Mouse (Mus musculus) G1E (cell line): Measurements from ENCODE around the gene Sgsm3. TPM values are rescaled to one million over a fixed set of nuclear protein-coding genes. Genes with fewer than 3 reads are reported as not detected.

Experiments used
- ATAC-seq: 2 replicates; pipeline ENCODE4 v1.8.0; 2016; ENCODE audit warnings: mild to moderate bottlenecking; ENCODE audit not compliant: insufficient number of reproducible peaks, poor library complexity, low FRiP score, severe bottlenecking; ENCODE audit errors: extremely low read depth
- DNase-seq: peaks from one replicate; pipeline ENCODE4 v3.0.0; 2012; ENCODE audit warnings: low spot score
- H3K27me3 ChIP-seq: 2 replicates; pipeline ENCODE4 v1.6.1; 2012; ENCODE audit warnings: mild to moderate bottlenecking, low read length, inconsistent platforms; ENCODE audit not compliant: insufficient read depth
- H3K36me3 ChIP-seq: replicated peaks from 2 replicates; pipeline ENCODE3; 2012; ENCODE audit warnings: mild to moderate bottlenecking, inconsistent platforms
- H3K4me1 ChIP-seq: 2 replicates; pipeline ENCODE4 v1.6.1; 2012; ENCODE audit warnings: low read depth, low read length, inconsistent platforms, mixed read lengths; ENCODE audit not compliant: insufficient read depth
- H3K4me3 ChIP-seq: 2 replicates; pipeline ENCODE4 v1.5.1; 2012; ENCODE audit warnings: low read depth, mild to moderate bottlenecking, inconsistent platforms, low read length, moderate library complexity, mixed read lengths
- H3K9me3 ChIP-seq: replicated peaks from 2 replicates; pipeline ENCODE4 v1.6.1; 2012; ENCODE audit warnings: inconsistent platforms
- CTCF ChIP-seq: IDR thresholded peaks from 2 replicates; pipeline ENCODE4 v1.5.1; 2012; ENCODE audit warnings: low read depth, low read length, inconsistent platforms, mixed read lengths
- GATA1 ChIP-seq: IDR thresholded peaks from 2 replicates; pipeline ENCODE4 v1.6.1; 2012; ENCODE audit warnings: borderline replicate concordance, low read length, inconsistent platforms, mixed read lengths
- GATA2 ChIP-seq: IDR thresholded peaks from 2 replicates; pipeline ENCODE4 v1.6.1; 2012; ENCODE audit warnings: low read depth, low read length, inconsistent platforms, borderline replicate concordance
- POLR2AphosphoS5 ChIP-seq: IDR thresholded peaks from 2 replicates; pipeline ENCODE4 v1.6.1; 2012; ENCODE audit warnings: low read depth, low read length, inconsistent platforms; ENCODE audit not compliant: insufficient replicate concordance
- TAL1 ChIP-seq: conservative IDR thresholded peaks from 2 replicates; pipeline ENCODE4 v1.6.1; 2012; ENCODE audit warnings: low read depth, low read length, inconsistent platforms, mixed read lengths
- polyA plus RNA-seq: library from polyadenylated mRNA; stranded (reverse); fragments of >175 nt; gene quantifications from 2 replicates; pipeline ENCODE4 v1.2.3, GENCODE M21; 2012
- total RNA-seq, 2 experiments: library from RNA; stranded (forward) in 1 of 2; stranded (reverse) in 1 of 2; fragments of 200-1000 nt in 1 of 2; fragments of >200 nt in 1 of 2; fragmentation: Nextera tagmentation in 1 of 2; gene quantifications; 2 replicates each; pipeline ENCODE4 v1.2.3; 2014 to 2017

Sgsm3 gene
- total and polyA plus RNA-seq, 3 experiments, result 8.4 to 28.4 (median 17.9) TPM

DNA sequence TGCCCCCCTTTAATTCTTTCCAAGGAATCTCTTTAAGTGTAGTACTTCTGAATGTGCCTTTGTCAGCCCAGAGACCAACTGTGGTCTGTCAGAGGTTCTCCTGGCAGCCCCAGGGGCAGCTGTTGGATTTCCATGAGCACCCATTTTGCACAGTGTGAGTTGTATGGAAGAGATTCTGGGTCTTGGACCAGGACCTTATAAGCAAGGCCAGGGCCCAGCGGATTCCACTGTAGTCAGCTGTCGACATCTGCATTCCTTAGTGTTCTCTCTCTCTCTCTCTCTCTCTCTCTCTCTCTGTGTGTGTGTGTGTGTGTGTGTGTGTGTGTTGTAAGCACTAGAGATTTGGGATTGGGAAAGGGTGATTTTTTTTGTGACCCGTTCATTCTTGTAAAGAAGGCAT is 40.9 kb upstream of the Sgsm3 start:
- Histone ChIP-seq H3K36me3 (peaks cover 68% of the 10 kb centered on the region), H3K4me3 (no peak overlapping the region), H3K9me3 (no peaks in the 10 kb centered on the region), H3K27me3 (no peaks in the 10 kb centered on the region), H3K4me1 (peaks cover 32% of the 10 kb centered on the region)
- DNase-seq (no peak), ATAC-seq (no peak)
- TF ChIP-seq TAL1, result no peak
- no peak for TF ChIP-seq GATA1
- TF ChIP-seq GATA2, result no peak
- TF ChIP-seq POLR2AphosphoS5, result no peak

DNA sequence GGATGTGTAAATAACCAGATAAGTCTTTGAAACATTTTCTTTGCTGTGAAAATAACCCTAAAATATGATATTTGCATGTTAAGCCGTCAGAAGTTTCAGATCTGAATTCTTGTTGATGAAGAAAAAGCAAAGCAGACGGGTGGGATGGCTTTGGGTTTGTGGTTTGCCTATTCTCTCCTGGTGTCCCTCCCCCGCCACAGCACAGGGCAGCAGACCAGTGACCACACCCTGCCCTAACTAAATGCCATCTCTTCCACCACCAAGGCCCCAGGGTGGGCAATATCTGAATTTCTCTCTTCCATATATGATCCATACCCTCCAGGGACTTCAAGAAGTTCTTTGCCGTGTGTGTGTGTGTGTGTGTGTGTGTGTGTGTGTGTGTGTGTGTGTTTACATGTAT is 39.0 kb upstream of the Sgsm3 start:
- TF ChIP-seq GATA2 (no peak), POLR2AphosphoS5 (no peak), CTCF (no peak)
- H3K9me3 ChIP-seq, result no peaks in the 10 kb centered on the region
- no peak overlapping the region for H3K4me3 ChIP-seq
- no peak for DNase-seq
- H3K4me1 ChIP-seq, result peaks cover 27% of the 10 kb centered on the region
- no peaks in the 10 kb centered on the region for H3K27me3 ChIP-seq
- H3K36me3 ChIP-seq, result peaks cover 67% of the 10 kb centered on the region
- no peak for ATAC-seq

DNA sequence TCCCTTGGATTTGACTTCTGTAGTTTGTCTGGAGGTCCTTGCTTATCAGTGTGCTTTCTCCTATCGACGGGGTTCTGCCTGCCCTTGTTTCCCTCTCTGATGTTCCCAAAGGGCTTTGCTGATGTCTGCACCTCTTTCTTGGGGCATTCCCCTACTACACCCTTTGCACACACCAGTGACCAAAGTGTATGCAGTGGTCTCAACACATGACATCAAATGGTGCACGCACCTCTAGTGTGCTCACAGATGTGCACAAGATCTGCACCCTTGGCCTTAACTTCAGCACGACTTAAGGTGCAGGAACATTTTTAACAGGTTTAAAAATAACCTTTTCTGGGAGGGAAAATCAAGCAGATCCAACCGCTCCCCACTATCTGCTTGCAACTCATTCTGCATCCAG is 38.2 kb upstream of the Sgsm3 start:
- Histone ChIP-seq H3K36me3 (peaks cover 63% of the 10 kb centered on the region), H3K4me3 (no peak overlapping the region), H3K9me3 (no peaks in the 10 kb centered on the region), H3K27me3 (no peaks in the 10 kb centered on the region), H3K4me1 (peaks cover 22% of the 10 kb centered on the region)
- ATAC-seq (no peak), DNase-seq (no peak)
- TF ChIP-seq TAL1 (no peak), POLR2AphosphoS5 (no peak), GATA1 (no peak), CTCF (no peak), GATA2 (no peak)

DNA sequence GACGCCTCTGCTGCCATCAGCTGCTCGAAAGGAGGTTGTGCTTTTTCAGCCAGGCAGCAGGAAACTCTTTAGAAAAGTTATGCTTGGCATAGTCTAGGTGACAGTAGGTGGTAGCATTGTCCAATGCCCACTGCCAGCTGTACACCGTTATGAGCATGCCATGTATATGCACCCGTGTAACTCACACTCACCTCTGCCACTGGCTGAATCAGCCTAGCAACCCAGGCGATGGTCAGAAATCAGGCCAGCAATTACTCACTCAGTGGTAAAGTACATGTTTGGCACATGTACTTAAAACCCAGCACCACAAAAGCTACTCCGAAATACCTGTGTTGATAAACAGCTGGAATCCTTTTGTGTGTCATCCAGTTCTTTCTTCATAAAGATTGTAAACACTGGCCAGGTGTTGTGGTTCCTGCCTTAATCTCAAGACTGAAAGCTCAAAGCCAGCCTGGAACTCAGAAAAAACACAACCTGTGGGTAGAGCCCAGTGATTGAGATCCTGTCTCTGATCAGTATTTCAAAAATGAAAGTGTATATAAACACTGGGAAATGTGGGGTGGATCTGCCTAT is 36.0 kb upstream of the Sgsm3 start:
- no peak for TF ChIP-seq POLR2AphosphoS5
- TF ChIP-seq TAL1, result no peak
- no peak for TF ChIP-seq GATA2
- TF ChIP-seq CTCF, result no peak
- Histone ChIP-seq H3K4me3 (no peak overlapping the region), H3K4me1 (peaks cover 27% of the 10 kb centered on the region; the same call in 1 of the 2 replicates), H3K9me3 (no peaks in the 10 kb centered on the region), H3K36me3 (peaks cover 43% of the 10 kb centered on the region), H3K27me3 (no peaks in the 10 kb centered on the region)
- DNase-seq (no peak), ATAC-seq (no peak)

DNA sequence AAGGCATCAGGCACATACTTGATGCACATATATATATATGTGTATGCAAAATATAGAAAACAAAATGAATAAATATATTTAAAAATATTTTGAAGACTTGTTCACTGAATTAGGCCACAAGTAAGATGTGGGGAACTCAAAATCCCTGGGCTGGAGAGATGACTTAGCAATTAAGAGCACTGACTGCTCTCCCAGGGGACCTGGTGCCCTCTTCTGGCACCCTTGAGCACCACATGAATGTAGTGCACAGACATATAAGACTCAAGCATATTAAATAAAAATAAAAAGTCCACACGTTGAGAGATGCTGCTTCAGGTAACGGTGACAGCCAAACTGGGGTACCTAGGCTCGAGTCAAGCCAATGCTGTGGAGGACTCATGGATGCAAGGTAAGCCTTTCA is 31.7 kb upstream of the Sgsm3 start:
- no peak for DNase-seq
- peaks cover 40% of the 10 kb centered on the region for H3K4me1 ChIP-seq
- TF ChIP-seq GATA2 (no peak), TAL1 (no peak), CTCF (peak; percentile 46)
- H3K27me3 ChIP-seq, result no peaks in the 10 kb centered on the region
- H3K9me3 ChIP-seq, result no peaks in the 10 kb centered on the region
- no peak overlapping the region for H3K4me3 ChIP-seq
- no peak for ATAC-seq
- H3K36me3 ChIP-seq, result peaks cover 35% of the 10 kb centered on the region

DNA sequence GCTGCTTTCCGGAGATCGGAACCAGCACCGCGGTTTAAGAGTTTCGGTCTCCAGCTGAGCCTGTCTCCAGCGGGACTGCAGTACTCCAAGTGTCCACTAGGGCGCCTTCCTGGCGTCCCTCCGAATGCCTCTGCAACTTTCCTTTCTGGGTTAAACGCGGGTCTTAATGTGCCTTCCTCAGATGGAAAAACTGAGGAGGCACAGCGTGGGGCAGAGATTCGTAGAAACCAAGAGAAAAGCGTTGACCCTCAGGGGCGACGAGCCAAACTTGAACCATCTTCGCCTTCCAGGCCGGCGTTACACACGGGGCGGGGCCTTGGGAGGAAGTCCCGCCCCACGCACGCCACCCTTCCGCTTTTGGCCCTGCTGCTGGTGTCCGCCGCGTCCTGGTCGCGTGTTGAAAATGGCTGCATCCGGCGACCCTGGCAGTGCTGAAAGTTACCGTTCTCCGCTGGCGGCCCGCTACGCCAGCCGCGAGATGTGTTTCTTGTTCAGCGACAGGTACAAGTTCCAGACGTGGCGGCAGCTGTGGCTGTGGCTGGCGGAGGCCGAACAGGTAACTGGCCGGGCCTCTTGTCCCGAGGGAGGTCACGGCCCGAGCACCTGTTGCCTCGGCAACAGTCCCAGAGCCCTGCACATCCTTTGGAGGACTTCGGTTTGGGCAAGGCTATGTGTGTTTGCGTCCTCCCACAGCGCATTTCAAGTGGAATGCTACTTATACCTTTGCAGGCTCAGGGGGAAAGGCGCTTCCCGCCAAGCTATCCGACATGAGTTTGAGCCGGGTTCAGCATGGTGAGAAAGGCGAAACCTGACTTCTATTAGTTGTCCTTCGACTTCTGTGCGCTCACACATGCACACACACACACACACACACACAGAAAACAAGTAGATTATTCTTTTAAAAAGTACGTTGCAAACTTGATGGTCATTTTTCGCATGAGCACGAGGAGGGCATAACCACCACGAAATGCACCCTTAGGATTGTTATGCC is 29.1 kb upstream of the Sgsm3 start, which contains the start of gene Adsl:
Gene Adsl, plus strand, starts transcription at position 346 of the 991 bp plus-strand sequence.
- TF ChIP-seq CTCF (peak; percentile 98), GATA2 (no peak)
- H3K27me3 ChIP-seq, result no peaks in the 10 kb centered on the region
- DNase-seq (peak; percentile 88), ATAC-seq (peak; percentile 80)
- no peaks in the 10 kb centered on the region for H3K9me3 ChIP-seq
- peaks cover 47% of the 10 kb centered on the region for H3K4me1 ChIP-seq
- peak within 1 kb of the TSS; percentile 92 for H3K4me3 ChIP-seq
- H3K36me3 ChIP-seq, result peaks cover 39% of the 10 kb centered on the region
